Mouse (Mus musculus): ENCODE data around the gene Ints7. TPM values are rescaled to one million over a fixed set of nuclear protein-coding genes. Genes with fewer than 3 reads are reported as not detected.

Gene Ints7
- total and polyA plus RNA-seq, 3 experiments: 20.7 to 47.1 (median 25.9) TPM

GRCm38 (mm10) chr1:191661019-191661796 lies 85.8 kb downstream of the Ints7 start:
- no peak for ATAC-seq (ENCODE audit: extremely low read depth, insufficient number of reproducible peaks, low FRiP score, poor library complexity, severe bottlenecking)
- Histone ChIP-seq H3K36me3 (replicated peaks) (no peaks in the 10 kb centered on the region), H3K4me3 (ENCODE audit: low read depth, low read length) (no peak overlapping the region), H3K9me3 (replicated peaks) (no peaks in the 10 kb centered on the region), H3K4me1 (ENCODE audit: insufficient read depth, low read depth, low read length) (no peaks in the 10 kb centered on the region), H3K27me3 (ENCODE audit: insufficient read depth, low read length) (no peaks in the 10 kb centered on the region; the same call in 1 of the 2 replicates)
- no peak for DNase-seq (ENCODE audit: low spot score)
- TF ChIP-seq CTCF (IDR thresholded peaks at IDR 0.05; ENCODE audit: low read depth, low read length) (no peak), GATA2 (IDR thresholded peaks at IDR 0.05; ENCODE audit: borderline replicate concordance, low read depth, low read length) (no peak), POLR2AphosphoS5 (IDR thresholded peaks at IDR 0.05; ENCODE audit: insufficient replicate concordance, low read depth, low read length) (no peak), GATA1 (IDR thresholded peaks at IDR 0.05; ENCODE audit: borderline replicate concordance, low read length) (no peak), TAL1 (conservative IDR thresholded peaks at IDR 0.05; ENCODE audit: low read depth, low read length) (no peak)

DNA sequence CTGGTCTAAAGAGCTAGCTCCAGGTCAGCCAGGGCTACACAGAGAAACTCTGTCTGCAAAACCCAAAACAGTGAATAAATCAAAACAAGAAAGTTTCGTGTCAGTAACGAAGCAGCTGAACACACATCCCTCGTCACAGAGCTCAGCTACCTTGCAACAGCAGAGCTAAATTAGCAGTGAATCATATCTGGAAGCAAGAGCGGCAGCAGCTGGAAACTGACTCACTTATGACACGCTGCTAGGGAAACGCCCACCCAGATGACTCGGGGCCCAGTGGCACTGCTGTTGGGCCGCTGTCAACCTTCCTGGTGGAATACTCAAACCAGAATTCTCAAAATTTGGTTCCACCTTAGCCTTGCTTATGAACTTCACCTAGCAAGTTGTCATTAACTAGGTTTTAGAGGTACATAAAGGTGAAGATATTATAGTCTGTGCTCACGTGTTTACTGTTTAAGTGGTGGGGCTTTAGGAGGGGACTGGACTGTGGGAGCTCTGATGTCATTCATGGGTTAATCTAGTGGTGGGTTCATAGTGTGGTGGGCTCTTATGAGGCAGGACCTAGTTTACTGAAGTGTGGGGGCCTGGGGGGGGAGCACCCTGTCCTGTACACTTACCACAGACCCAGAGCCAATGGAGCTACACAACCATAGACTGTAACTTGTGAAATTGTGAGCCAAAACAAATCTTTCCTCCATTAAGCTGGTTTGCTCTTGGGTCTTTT lies 86.9 kb downstream of the Ints7 start:
- ATAC-seq (ENCODE audit: extremely low read depth, insufficient number of reproducible peaks, low FRiP score, poor library complexity, severe bottlenecking) (no peak), DNase-seq (ENCODE audit: low spot score) (no peak)
- Histone ChIP-seq H3K9me3 (replicated peaks) (no peaks in the 10 kb centered on the region), H3K4me1 (ENCODE audit: insufficient read depth, low read depth, low read length) (no peaks in the 10 kb centered on the region), H3K4me3 (ENCODE audit: low read depth, low read length) (no peak overlapping the region), H3K27me3 (ENCODE audit: insufficient read depth, low read length) (no peaks in the 10 kb centered on the region; the same call in 1 of the 2 replicates), H3K36me3 (replicated peaks) (no peaks in the 10 kb centered on the region)
- TF ChIP-seq CTCF (IDR thresholded peaks at IDR 0.05; ENCODE audit: low read depth, low read length) (no peak), TAL1 (conservative IDR thresholded peaks at IDR 0.05; ENCODE audit: low read depth, low read length) (no peak), GATA1 (IDR thresholded peaks at IDR 0.05; ENCODE audit: borderline replicate concordance, low read length) (no peak), GATA2 (IDR thresholded peaks at IDR 0.05; ENCODE audit: borderline replicate concordance, low read depth, low read length) (no peak), POLR2AphosphoS5 (IDR thresholded peaks at IDR 0.05; ENCODE audit: insufficient replicate concordance, low read depth, low read length) (no peak)

DNA sequence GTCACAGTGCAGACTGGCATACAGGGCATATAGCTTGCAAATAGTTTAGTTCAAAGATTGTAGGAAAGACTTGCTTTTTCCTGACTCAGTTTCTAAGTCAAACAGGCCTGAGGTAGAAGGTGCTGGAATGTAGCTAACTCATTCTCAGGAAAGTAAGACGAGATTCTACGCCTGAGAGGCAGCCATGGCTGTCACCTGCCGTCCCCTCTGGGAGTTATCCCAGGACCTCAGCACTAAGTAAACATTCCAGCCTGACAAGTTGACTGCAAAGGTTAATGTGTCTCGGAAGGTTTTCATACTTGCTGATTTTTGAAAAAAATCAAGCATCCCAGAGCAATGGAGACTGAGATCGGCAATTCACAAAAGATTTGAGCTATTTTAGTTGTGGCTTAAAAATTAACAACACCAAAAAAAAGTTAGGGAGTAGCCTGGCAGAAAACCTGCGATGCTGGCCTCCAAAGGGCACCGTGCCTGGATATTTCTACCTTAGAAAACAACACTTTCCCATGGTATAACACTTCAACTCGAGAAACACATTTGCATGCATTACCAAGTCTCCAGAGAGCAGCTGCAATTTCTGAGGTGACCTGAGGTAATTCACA lies 87.6 kb downstream of the Ints7 start:
- H3K36me3 ChIP-seq (replicated peaks): no peaks in the 10 kb centered on the region

DNA sequence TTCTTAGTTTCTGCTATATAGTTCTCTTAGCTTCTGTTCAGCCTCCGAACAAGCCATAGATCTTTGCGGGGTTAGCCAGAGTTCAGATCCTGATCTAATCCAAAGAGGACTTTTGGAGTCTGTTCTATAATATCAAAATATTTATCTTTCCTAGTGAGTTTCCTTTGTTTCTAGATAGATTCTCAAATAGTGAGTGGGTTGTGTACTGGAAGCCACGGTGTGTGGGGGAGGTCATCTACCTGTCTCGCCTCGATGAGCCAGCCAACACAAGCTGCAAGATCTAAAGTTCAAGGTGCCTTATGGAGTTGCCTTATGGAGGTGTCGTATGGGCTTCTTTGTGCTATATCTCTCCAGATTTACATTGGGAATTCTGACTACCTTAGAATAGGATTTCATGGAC lies 88.2 kb downstream of the Ints7 start:
- H3K27me3 ChIP-seq (ENCODE audit: insufficient read depth, low read length): peaks cover 4% of the 10 kb centered on the region; the same call in 1 of the 2 replicates
- ATAC-seq (ENCODE audit: extremely low read depth, insufficient number of reproducible peaks, low FRiP score, poor library complexity, severe bottlenecking) (no peak), DNase-seq (ENCODE audit: low spot score) (no peak)
- no peaks in the 10 kb centered on the region for H3K4me1 ChIP-seq (ENCODE audit: insufficient read depth, low read depth, low read length)
- H3K4me3 ChIP-seq (ENCODE audit: low read depth, low read length): no peak overlapping the region
- no peak for TF ChIP-seq GATA2 (IDR thresholded peaks at IDR 0.05; ENCODE audit: borderline replicate concordance, low read depth, low read length)
- TF ChIP-seq POLR2AphosphoS5 (IDR thresholded peaks at IDR 0.05; ENCODE audit: insufficient replicate concordance, low read depth, low read length): no peak
- no peaks in the 10 kb centered on the region for H3K36me3 ChIP-seq (replicated peaks)
- H3K9me3 ChIP-seq (replicated peaks): no peaks in the 10 kb centered on the region

More for the DNA sequence above, 87.6 kb downstream of the Ints7 start:
- peaks cover 2% of the 10 kb centered on the region; the same call in 1 of the 2 replicates for H3K27me3 ChIP-seq (ENCODE audit: insufficient read depth, low read length)
- TF ChIP-seq GATA1 (IDR thresholded peaks at IDR 0.05; ENCODE audit: borderline replicate concordance, low read length): no peak
- TF ChIP-seq POLR2AphosphoS5 (IDR thresholded peaks at IDR 0.05; ENCODE audit: insufficient replicate concordance, low read depth, low read length): no peak
- TF ChIP-seq GATA2 (IDR thresholded peaks at IDR 0.05; ENCODE audit: borderline replicate concordance, low read depth, low read length): no peak
- no peak for TF ChIP-seq TAL1 (conservative IDR thresholded peaks at IDR 0.05; ENCODE audit: low read depth, low read length)
- no peak for TF ChIP-seq CTCF (IDR thresholded peaks at IDR 0.05; ENCODE audit: low read depth, low read length)
- H3K4me1 ChIP-seq (ENCODE audit: insufficient read depth, low read depth, low read length): no peaks in the 10 kb centered on the region
- H3K9me3 ChIP-seq (replicated peaks): no peaks in the 10 kb centered on the region
- DNase-seq (ENCODE audit: low spot score) (no peak), ATAC-seq (ENCODE audit: extremely low read depth, insufficient number of reproducible peaks, low FRiP score, poor library complexity, severe bottlenecking) (no peak)
- no peak overlapping the region for H3K4me3 ChIP-seq (ENCODE audit: low read depth, low read length)

DNA sequence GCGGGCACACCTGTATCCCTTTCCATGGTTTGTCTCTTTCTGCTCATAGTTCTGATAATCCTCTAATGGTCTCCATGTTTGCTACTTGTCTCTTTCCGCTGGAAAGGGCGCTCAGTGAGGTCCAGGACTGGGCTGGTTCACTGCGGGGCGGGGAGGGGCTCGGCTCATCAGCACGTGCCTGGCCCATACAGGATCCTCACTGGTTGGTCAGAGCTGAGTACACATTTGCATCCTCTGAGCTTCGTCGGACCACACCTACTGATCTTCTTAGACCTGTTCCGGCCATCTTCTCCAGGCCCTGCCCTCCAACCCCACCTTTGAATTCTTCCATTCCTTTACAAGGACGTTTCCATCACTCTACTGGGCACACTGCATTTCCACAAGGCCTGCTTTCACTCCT lies 90.9 kb downstream of the Ints7 start:
- TF ChIP-seq GATA2 (IDR thresholded peaks at IDR 0.05; ENCODE audit: borderline replicate concordance, low read depth, low read length): no peak
- H3K4me1 ChIP-seq (ENCODE audit: insufficient read depth, low read depth, low read length): no peaks in the 10 kb centered on the region
- DNase-seq (ENCODE audit: low spot score): no peak

DNA sequence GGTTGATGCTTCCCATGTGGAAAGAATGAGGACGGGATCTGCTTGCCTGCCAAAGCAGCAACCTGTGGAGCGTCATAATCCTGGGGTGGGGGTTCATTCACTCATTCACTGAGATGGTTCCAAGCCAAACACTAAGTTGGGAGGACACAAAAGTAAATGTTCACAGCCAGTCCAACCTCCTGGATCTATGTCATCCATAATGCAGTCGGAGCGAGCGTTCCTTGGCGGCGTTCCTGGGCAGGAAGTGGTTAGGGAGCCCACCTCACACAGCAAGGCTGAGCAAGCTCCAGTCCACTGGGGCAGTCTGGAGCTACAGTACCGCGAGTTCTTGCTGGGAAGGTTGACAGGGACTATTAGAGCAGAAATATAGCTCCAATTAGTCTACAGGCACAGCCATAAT lies 92.6 kb downstream of the Ints7 start:
- Histone ChIP-seq H3K4me1 (ENCODE audit: insufficient read depth, low read depth, low read length) (no peaks in the 10 kb centered on the region), H3K36me3 (replicated peaks) (no peaks in the 10 kb centered on the region), H3K9me3 (replicated peaks) (no peaks in the 10 kb centered on the region), H3K27me3 (ENCODE audit: insufficient read depth, low read length) (peaks cover 6% of the 10 kb centered on the region; the same call in 1 of the 2 replicates), H3K4me3 (ENCODE audit: low read depth, low read length) (no peak overlapping the region)
- ATAC-seq (ENCODE audit: extremely low read depth, insufficient number of reproducible peaks, low FRiP score, poor library complexity, severe bottlenecking): no peak
- no peak for TF ChIP-seq TAL1 (conservative IDR thresholded peaks at IDR 0.05; ENCODE audit: low read depth, low read length)
- no peak for TF ChIP-seq GATA1 (IDR thresholded peaks at IDR 0.05; ENCODE audit: borderline replicate concordance, low read length)
- TF ChIP-seq POLR2AphosphoS5 (IDR thresholded peaks at IDR 0.05; ENCODE audit: insufficient replicate concordance, low read depth, low read length): no peak
- TF ChIP-seq GATA2 (IDR thresholded peaks at IDR 0.05; ENCODE audit: borderline replicate concordance, low read depth, low read length): no peak
- no peak for TF ChIP-seq CTCF (IDR thresholded peaks at IDR 0.05; ENCODE audit: low read depth, low read length)
- no peak for DNase-seq (ENCODE audit: low spot score)

More for the DNA sequence above, 90.9 kb downstream of the Ints7 start:
- Histone ChIP-seq H3K27me3 (ENCODE audit: insufficient read depth, low read length) (peaks cover 4% of the 10 kb centered on the region; the same call in 1 of the 2 replicates), H3K4me3 (ENCODE audit: low read depth, low read length) (no peak overlapping the region), H3K9me3 (replicated peaks) (no peaks in the 10 kb centered on the region), H3K36me3 (replicated peaks) (no peaks in the 10 kb centered on the region)
- no peak for ATAC-seq (ENCODE audit: extremely low read depth, insufficient number of reproducible peaks, low FRiP score, poor library complexity, severe bottlenecking)

Other genes starting within 250 kb of the Ints7 start
- 18.8 and 22.6 TPM in 2 replicates for gene Tmem206, start 249.7 kb upstream of the Ints7 start, total RNA-seq (2014; fragmentation: Nextera tagmentation)
- 8.0 and 9.2 TPM in 2 replicates for gene Tmem206, start 249.7 kb upstream of the Ints7 start, total RNA-seq (2017)
- 3.4 and 3.7 TPM in 2 replicates for gene Tmem206, start 249.7 kb upstream of the Ints7 start, polyA plus RNA-seq (2012)
- 133 and 147 TPM in 2 replicates for gene Ppp2r5a, start 172.4 kb upstream of the Ints7 start, total RNA-seq (2014; fragmentation: Nextera tagmentation)
- gene Ppp2r5a, start 172.4 kb upstream of the Ints7 start, total RNA-seq (2017): 133 and 142 TPM in 2 replicates
- 45.1 and 56.2 TPM in 2 replicates for gene Ppp2r5a, start 172.4 kb upstream of the Ints7 start, polyA plus RNA-seq (2012)
- 138 and 139 TPM in 2 replicates for gene Dtl, start 92 bp upstream of the Ints7 start, total RNA-seq (2014; fragmentation: Nextera tagmentation)
- gene Dtl, start 92 bp upstream of the Ints7 start, total RNA-seq (2017): 58.0 and 65.2 TPM in 2 replicates
- gene Dtl, start 92 bp upstream of the Ints7 start, polyA plus RNA-seq (2012): 15.8 and 19.7 TPM in 2 replicates
- not detected in 2 replicates for gene Lpgat1, start 142.2 kb downstream of the Ints7 start, total RNA-seq (2014; fragmentation: Nextera tagmentation)
- 0.11 and 0.12 TPM in 2 replicates for gene Lpgat1, start 142.2 kb downstream of the Ints7 start, total RNA-seq (2017)
- gene Lpgat1, start 142.2 kb downstream of the Ints7 start, polyA plus RNA-seq (2012): not detected in 2 replicates
- gene Nek2, start 245.8 kb downstream of the Ints7 start, total RNA-seq (2014; fragmentation: Nextera tagmentation): 42.0 and 61.9 TPM in 2 replicates
- gene Nek2, start 245.8 kb downstream of the Ints7 start, total RNA-seq (2017): 39.2 and 40.6 TPM in 2 replicates
- gene Nek2, start 245.8 kb downstream of the Ints7 start, polyA plus RNA-seq (2012): 11.5 and 17.3 TPM in 2 replicates

All from G1E (cell line).